Mouse (Mus musculus) stomach, postnatal 0 days (tissue): ENCODE results near the gene Tmem202. TPM values are rescaled to one million over a fixed set of nuclear protein-coding genes. Genes with fewer than 3 reads are reported as not detected.

Source experiments
- ATAC-seq: fragments of 200-750 bp; cut with Nextera tagmentation; 2 replicates; pipeline ENCODE4 v1.8.0; 2017; ENCODE audit not compliant: low FRiP score, low TSS enrichment
- DNase-seq: peaks from one replicate; pipeline ENCODE4 v3.0.0-alpha.2; 2016; ENCODE audit warnings: low spot score
- H3K27ac ChIP-seq: fragments of 300-500 bp; sonication (generic); replicated peaks from 2 replicates; pipeline ENCODE4 v1.5.1; 2014; ENCODE audit warnings: mild to moderate bottlenecking, control low read depth
- H3K27me3 ChIP-seq: fragments of 300-500 bp; sonication (generic); 2 replicates; pipeline ENCODE4 v1.6.1; 2014; ENCODE audit warnings: low read length; ENCODE audit not compliant: control insufficient read depth, insufficient read depth
- H3K36me3 ChIP-seq: fragments of 300-500 bp; sonication (generic); 2 replicates; pipeline ENCODE4 v1.6.1; 2014; ENCODE audit warnings: low read length, mixed read lengths; ENCODE audit not compliant: control insufficient read depth, insufficient read depth
- H3K4me1 ChIP-seq: fragments of 300-500 bp; sonication (generic); replicated peaks from 2 replicates; pipeline ENCODE4 v1.6.1; 2014; ENCODE audit warnings: antibody characterized with exemption; ENCODE audit not compliant: control insufficient read depth, insufficient read depth
- H3K4me2 ChIP-seq: fragments of 300-500 bp; sonication (generic); replicated peaks from 2 replicates; pipeline ENCODE4 v1.6.1; 2014; ENCODE audit warnings: low read depth, mild to moderate bottlenecking, control low read depth, moderate library complexity
- H3K4me3 ChIP-seq: fragments of 300-500 bp; sonication (generic); 2 replicates; pipeline ENCODE4 v1.5.1; 2014; ENCODE audit warnings: low read depth, low read length, control low read depth
- H3K9ac ChIP-seq: fragments of 300-500 bp; sonication (generic); 2 replicates; pipeline ENCODE4 v1.6.1; 2014; ENCODE audit warnings: mild to moderate bottlenecking, low read length, control low read depth, mixed read lengths
- H3K9me3 ChIP-seq: fragments of 300-500 bp; sonication (generic); 2 replicates; pipeline ENCODE4 v1.6.1; 2016; ENCODE audit warnings: low read length; ENCODE audit not compliant: control insufficient read depth
- CTCF ChIP-seq: IDR thresholded peaks from 2 replicates; pipeline ENCODE4 v1.5.1; 2016; ENCODE audit warnings: antibody characterized with exemption, low read depth, mild to moderate bottlenecking, moderate library complexity
- EP300 ChIP-seq: optimal IDR thresholded peaks from 2 replicates; pipeline ENCODE3; 2016; ENCODE audit warnings: antibody characterized with exemption
- WGBS: fragments of 180-500 bp; shearing (Covaris S2); extraction: QIAGEN DNeasy Blood & Tissue Kit; methylation state at CpG from one replicate; pipeline ENCODE4 v1.1.7; 2014; 5-methylcytosine and 5-hydroxymethylcytosine counted together
- polyA plus RNA-seq: library from polyadenylated mRNA; unstranded; fragments of >200 nt; fragmentation: Nextera tagmentation; extraction: Ambion mirVana; gene quantifications from 2 replicates; pipeline ENCODE4 v1.2.1, GENCODE M21; 2015

The Tmem202 gene
- polyA plus RNA-seq, 1 experiment from 2014 or later: 0.25 TPM

- no peaks in the 10 kb centered on the region for H3K9me3 ChIP-seq
- no peak overlapping the region for H3K9ac ChIP-seq
- no peaks in the 10 kb centered on the region for H3K4me1 ChIP-seq
- H3K27me3 ChIP-seq: no peaks in the 10 kb centered on the region
- ATAC-seq (no peak), DNase-seq (no peak)
- H3K4me3 ChIP-seq: no peak overlapping the region
- TF ChIP-seq CTCF: no peak
- TF ChIP-seq EP300: no peak
- H3K4me2 ChIP-seq: no peak overlapping the region
- WGBS: 58% methylated on average over 5 of the region's 5 CpGs
- no peaks in the 10 kb centered on the region for H3K36me3 ChIP-seq
- H3K27ac ChIP-seq: no peak overlapping the region
Observed at GRCm38 (mm10) chr9:59518976-59519375, 20.7 kb downstream of the Tmem202 start.

DNA sequence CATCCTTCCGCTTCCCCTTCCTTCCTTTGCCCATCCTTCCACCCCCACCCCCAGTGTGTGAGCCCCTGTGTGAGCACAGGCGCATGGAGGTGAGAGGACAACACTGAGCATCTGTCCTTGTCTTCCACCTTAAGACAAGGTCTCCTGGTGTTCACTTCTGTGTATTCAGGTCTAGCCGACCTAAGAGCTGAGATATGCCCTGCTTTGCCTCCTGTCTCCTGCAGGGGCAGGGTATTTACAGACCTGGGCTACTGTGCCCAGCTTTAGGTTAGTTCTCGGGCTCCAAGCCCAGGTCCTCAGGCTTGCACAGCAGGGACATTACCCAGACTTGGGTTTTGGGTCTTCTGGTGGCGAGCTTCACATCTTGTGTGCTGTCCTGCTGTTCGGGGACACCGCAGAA lies 22.5 kb downstream of the Tmem202 start:
- TF ChIP-seq CTCF: peak; percentile 49
- TF ChIP-seq EP300: no peak
- no peak overlapping the region for H3K9ac ChIP-seq
- H3K27me3 ChIP-seq: no peaks in the 10 kb centered on the region
- WGBS: 51% methylated on average over 7 of the region's 7 CpGs
- no peak overlapping the region for H3K4me2 ChIP-seq
- ATAC-seq (no peak; the same call in 1 of the 2 replicates), DNase-seq (no peak)
- H3K4me3 ChIP-seq: no peak overlapping the region
- no peaks in the 10 kb centered on the region for H3K36me3 ChIP-seq
- H3K9me3 ChIP-seq: no peaks in the 10 kb centered on the region
- no peak overlapping the region for H3K27ac ChIP-seq
- no peaks in the 10 kb centered on the region for H3K4me1 ChIP-seq

- no peak overlapping the region for H3K9ac ChIP-seq
- H3K27me3 ChIP-seq: no peaks in the 10 kb centered on the region
- DNase-seq (no peak), ATAC-seq (no peak)
- no peak overlapping the region for H3K4me3 ChIP-seq
- 51% methylated on average over 3 of the region's 3 CpGs for WGBS
- no peak for TF ChIP-seq EP300
- TF ChIP-seq CTCF: no peak
- H3K9me3 ChIP-seq: no peaks in the 10 kb centered on the region
- no peak overlapping the region for H3K4me2 ChIP-seq
- no peak overlapping the region for H3K27ac ChIP-seq
- H3K4me1 ChIP-seq: no peaks in the 10 kb centered on the region
- no peaks in the 10 kb centered on the region for H3K36me3 ChIP-seq
Observed at GRCm38 (mm10) chr9:59515069-59515468, 24.6 kb downstream of the Tmem202 start.

- WGBS: 35% methylated on average over 4 of the region's 4 CpGs
- TF ChIP-seq EP300 (no peak), CTCF (no peak)
- Histone ChIP-seq H3K4me3 (no peak overlapping the region), H3K4me1 (no peaks in the 10 kb centered on the region), H3K9me3 (no peaks in the 10 kb centered on the region), H3K27ac (no peak overlapping the region), H3K4me2 (no peak overlapping the region), H3K9ac (no peak overlapping the region), H3K27me3 (no peaks in the 10 kb centered on the region), H3K36me3 (no peaks in the 10 kb centered on the region)
- DNase-seq (no peak), ATAC-seq (no peak)
Observed at GRCm38 (mm10) chr9:59512381-59512780, 27.3 kb downstream of the Tmem202 start.

- no peak overlapping the region for H3K9ac ChIP-seq
- H3K27me3 ChIP-seq: no peaks in the 10 kb centered on the region
- no peak overlapping the region for H3K4me3 ChIP-seq
- H3K27ac ChIP-seq: no peak overlapping the region
- H3K4me2 ChIP-seq: no peak overlapping the region
- no peaks in the 10 kb centered on the region for H3K4me1 ChIP-seq
- 50% methylated on average over 1 of the region's 1 CpGs for WGBS
- TF ChIP-seq CTCF (no peak), EP300 (no peak)
- no peak for ATAC-seq
- H3K36me3 ChIP-seq: no peaks in the 10 kb centered on the region
- no peaks in the 10 kb centered on the region for H3K9me3 ChIP-seq
- no peak for DNase-seq
Observed at GRCm38 (mm10) chr9:59508146-59508545, 31.5 kb downstream of the Tmem202 start.

- peak overlapping the region; percentile 99 for H3K27ac ChIP-seq
- no peak for TF ChIP-seq CTCF
- no peak for TF ChIP-seq EP300
- no peak for ATAC-seq
- DNase-seq: peak; percentile 15
- H3K4me2 ChIP-seq: peak overlapping the region; percentile 56
- no peaks in the 10 kb centered on the region for H3K9me3 ChIP-seq
- no peaks in the 10 kb centered on the region for H3K4me1 ChIP-seq
- no peaks in the 10 kb centered on the region for H3K36me3 ChIP-seq
- peak overlapping the region; percentile 90 for H3K4me3 ChIP-seq
- H3K27me3 ChIP-seq: no peaks in the 10 kb centered on the region
- H3K9ac ChIP-seq: peak overlapping the region; percentile 96; the same call in 1 of the 2 replicates
Observed at GRCm38 (mm10) chr9:59487331-59487730, 52.3 kb downstream of the Tmem202 start.
